In the genomic region with DNA sequence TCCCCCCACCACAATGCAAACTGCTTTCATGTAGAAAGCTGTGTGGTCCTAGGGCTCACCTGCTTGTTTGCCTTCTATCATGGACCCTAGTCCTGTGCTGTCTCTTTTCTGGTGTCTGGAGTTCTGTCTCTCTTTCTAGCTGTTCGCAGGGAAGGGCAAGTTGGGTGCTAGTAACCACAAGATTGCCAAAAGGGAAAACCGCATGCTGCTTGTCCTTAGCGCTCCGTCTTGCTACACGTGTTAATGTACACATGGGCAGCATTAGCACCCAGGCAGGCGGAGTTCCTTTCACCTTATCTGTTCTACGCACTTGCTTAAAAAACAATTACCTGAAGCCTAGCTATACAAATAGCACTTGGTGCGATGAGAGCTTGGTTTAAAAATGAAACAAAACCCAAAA, we compare ENCODE assay signal across 11 mouse cellular contexts.
DNase-seq lines count a peak whose midpoint lies in the region; ATAC-seq lines count a peak whose summit lies in the region.
"Had no signal": no experiment of that assay in that cellular context is flagged by ENCODE, and none has a peak within 500 bp of the region (broad histone marks: within the 10 kb centered on the region; RNA-seq: fewer than 3 reads in every experiment).

No protein-coding gene starts in this region.

- H3K36me3 ChIP-seq in forebrain, embryonic 13.5 days (ENCODE audit: poor library complexity, severe bottlenecking): no peaks in the 10 kb centered on the region
- H3K36me3 ChIP-seq in forebrain, embryonic 11.5 days (ENCODE audit: control insufficient read depth, insufficient read depth, low read length): no peaks in the 10 kb centered on the region
- H3K36me3 ChIP-seq in liver, embryonic 11.5 days (ENCODE audit: control insufficient read depth, insufficient read depth, low read length): no peaks in the 10 kb centered on the region
- no peaks in the 10 kb centered on the region for H3K36me3 ChIP-seq in intestine, embryonic 14.5 days (ENCODE audit: control insufficient read depth, insufficient read depth, low read length)
- no peaks in the 10 kb centered on the region for H3K36me3 ChIP-seq in midbrain, embryonic 10.5 days
- H3K36me3 ChIP-seq: hindbrain, embryonic 12.5 days had no signal

- peak overlapping the region; percentile 42 for H3K4me2 ChIP-seq in forebrain, embryonic 13.5 days
- no peak overlapping the region for H3K4me2 ChIP-seq in forebrain, embryonic 11.5 days (ENCODE audit: low read depth, low read length, severe bottlenecking)
- H3K4me2 ChIP-seq in liver, embryonic 11.5 days: peak overlapping the region; percentile 48
- peak overlapping the region; percentile 0; the same call in 1 of the 2 replicates for H3K4me2 ChIP-seq in intestine, embryonic 14.5 days (ENCODE audit: low read length)
- H3K4me2 ChIP-seq: hindbrain, embryonic 12.5 days had no signal

- H3K4me1 ChIP-seq in forebrain, embryonic 13.5 days: peaks cover 12% of the 10 kb centered on the region
- peaks cover 4% of the 10 kb centered on the region; the same call in 1 of the 2 replicates for H3K4me1 ChIP-seq in forebrain, embryonic 11.5 days (replicated peaks; ENCODE audit: control insufficient read depth, insufficient read depth, low read length)
- no peaks in the 10 kb centered on the region for H3K4me1 ChIP-seq in liver, embryonic 11.5 days (replicated peaks; ENCODE audit: control insufficient read depth, insufficient read depth, low read length)
- H3K4me1 ChIP-seq in intestine, embryonic 14.5 days (replicated peaks; ENCODE audit: control insufficient read depth, insufficient read depth, low read length): no peaks in the 10 kb centered on the region; the same call in 1 of the 2 replicates
- 0 out of 2 replicates have a peak, but pooled peaks cover 3% of the 10 kb centered on the region for H3K4me1 ChIP-seq in midbrain, embryonic 10.5 days

- no peak for ATAC-seq in forebrain, embryonic 13.5 days
- no peak for ATAC-seq in forebrain, embryonic 11.5 days (replicated peaks; ENCODE audit: low FRiP score)
- no peak for ATAC-seq in liver, embryonic 11.5 days (replicated peaks; ENCODE audit: low FRiP score)
- ATAC-seq in intestine, embryonic 14.5 days (replicated peaks; ENCODE audit: low FRiP score, low TSS enrichment, low read depth): no peak
- ATAC-seq in megakaryocyte progenitor cell, adult 5-6 weeks (replicated peaks; ENCODE audit: poor library complexity): peak; percentile 76

- DNase-seq in forebrain, embryonic 11.5 days (ENCODE audit: low spot score): no peak
- no peak for DNase-seq in liver, embryonic 11.5 days (ENCODE audit: low spot score)
- no peak for DNase-seq in liver
- DNase-seq in intestine, embryonic 14.5 days (ENCODE audit: low spot score): no peak
- no peak for DNase-seq in left cerebral cortex, postnatal 14 days (ENCODE audit: low spot score in 2 of 2)
- DNase-seq in midbrain, embryonic 10.5 days (ENCODE audit: low spot score): no peak
- DNase-seq: layer of hippocampus, adult 9-11 months; retina, postnatal 1 day had no signal

- no peak overlapping the region for H3K27ac ChIP-seq in forebrain, embryonic 13.5 days
- H3K27ac ChIP-seq in forebrain, embryonic 11.5 days (ENCODE audit: low read depth, low read length): no peak overlapping the region
- H3K27ac ChIP-seq in liver, embryonic 11.5 days (ENCODE audit: low read depth, low read length): no peak overlapping the region
- no peak overlapping the region for H3K27ac ChIP-seq in intestine, embryonic 14.5 days (ENCODE audit: low read depth)
- no peak overlapping the region for H3K27ac ChIP-seq in midbrain, embryonic 10.5 days (replicated peaks)
- H3K27ac ChIP-seq: hindbrain, embryonic 12.5 days had no signal

- H3K27me3 ChIP-seq in forebrain, embryonic 13.5 days: no peaks in the 10 kb centered on the region
- H3K27me3 ChIP-seq in forebrain, embryonic 11.5 days (ENCODE audit: control insufficient read depth, insufficient read depth, low read length): no peaks in the 10 kb centered on the region
- no peaks in the 10 kb centered on the region for H3K27me3 ChIP-seq in liver, embryonic 11.5 days (replicated peaks; ENCODE audit: control insufficient read depth, insufficient read depth, low read length)
- H3K27me3 ChIP-seq in intestine, embryonic 14.5 days (replicated peaks; ENCODE audit: control insufficient read depth, insufficient read depth, low read length): no peaks in the 10 kb centered on the region
- H3K27me3 ChIP-seq in midbrain, embryonic 10.5 days (ENCODE audit: low read depth, poor library complexity, severe bottlenecking): no peaks in the 10 kb centered on the region
- H3K27me3 ChIP-seq: hindbrain, embryonic 12.5 days had no signal

- H3K9ac ChIP-seq in forebrain, embryonic 13.5 days: no peak overlapping the region
- H3K9ac ChIP-seq in forebrain, embryonic 11.5 days (ENCODE audit: low read length): no peak overlapping the region
- H3K9ac ChIP-seq in liver, embryonic 11.5 days (ENCODE audit: low read depth, low read length): no peak overlapping the region
- H3K9ac ChIP-seq in intestine, embryonic 14.5 days (ENCODE audit: low read length): no peak overlapping the region
- H3K9ac ChIP-seq: hindbrain, embryonic 12.5 days had no signal

- H3K9me3 ChIP-seq in forebrain, embryonic 13.5 days (replicated peaks): no peaks in the 10 kb centered on the region; the same call in 1 of the 2 replicates
- no peaks in the 10 kb centered on the region for H3K9me3 ChIP-seq in forebrain, embryonic 11.5 days (ENCODE audit: control insufficient read depth, low read length)
- H3K9me3 ChIP-seq in liver, embryonic 11.5 days (ENCODE audit: control insufficient read depth, low read length): no peaks in the 10 kb centered on the region
- no peaks in the 10 kb centered on the region for H3K9me3 ChIP-seq in intestine, embryonic 14.5 days (ENCODE audit: control insufficient read depth, low read length)
- H3K9me3 ChIP-seq in midbrain, embryonic 10.5 days (replicated peaks): no peaks in the 10 kb centered on the region
- H3K9me3 ChIP-seq: hindbrain, embryonic 12.5 days had no signal

- intact Hi-C loops in left cerebral cortex, postnatal 14 days (cut with DNase I): no loop called here

- no peak overlapping the region for H3K4me3 ChIP-seq in forebrain, embryonic 13.5 days
- H3K4me3 ChIP-seq in forebrain, embryonic 11.5 days (ENCODE audit: low read depth, low read length): no peak overlapping the region
- no peak overlapping the region for H3K4me3 ChIP-seq in liver, embryonic 11.5 days (ENCODE audit: low read depth, low read length)
- no peak overlapping the region for H3K4me3 ChIP-seq in intestine, embryonic 14.5 days (ENCODE audit: low read depth, low read length)
- no peak overlapping the region for H3K4me3 ChIP-seq in midbrain, embryonic 10.5 days
- H3K4me3 ChIP-seq: hindbrain, embryonic 12.5 days had no signal

- WGBS in forebrain, embryonic 13.5 days: 59% methylated on average over 8 of the region's 8 CpGs
- 58% methylated on average over 8 of the region's 8 CpGs for WGBS in forebrain, embryonic 11.5 days
- 39% methylated on average over 8 of the region's 8 CpGs for WGBS in liver, embryonic 11.5 days
- 56% methylated on average over 8 of the region's 8 CpGs for WGBS in intestine, embryonic 14.5 days
- WGBS in midbrain, embryonic 10.5 days: 78% methylated on average over 8 of the region's 8 CpGs
